Mouse (Mus musculus) stomach, embryonic 16.5 days (tissue): ENCODE data around the gene Fanci. TPM values are rescaled to one million over a fixed set of nuclear protein-coding genes. Genes with fewer than 3 reads are reported as not detected.

Source experiments
- ATAC-seq: fragments of 200-750 bp; cut with Nextera tagmentation; 2 replicates; pipeline ENCODE4 v1.8.0; 2017; ENCODE audit warnings: moderate number of reproducible peaks, moderate TSS enrichment; ENCODE audit not compliant: insufficient read depth, low FRiP score
- H3K27ac ChIP-seq: fragments of 300-500 bp; sonication (generic); 2 replicates; pipeline ENCODE4 v1.5.1; 2014; ENCODE audit warnings: low read length
- H3K27me3 ChIP-seq: fragments of 300-500 bp; sonication (generic); 2 replicates; pipeline ENCODE4 v1.6.1; 2014; ENCODE audit warnings: low read length, control low read depth, mixed read lengths; ENCODE audit not compliant: control insufficient read depth, insufficient read depth
- H3K36me3 ChIP-seq: fragments of 300-500 bp; sonication (generic); 2 replicates; pipeline ENCODE4 v1.6.1; 2014; ENCODE audit warnings: low read length; ENCODE audit not compliant: control insufficient read depth, insufficient read depth
- H3K4me1 ChIP-seq: fragments of 300-500 bp; sonication (generic); 2 replicates; pipeline ENCODE4 v1.6.1; 2014; ENCODE audit warnings: low read length, control low read depth, mixed read lengths; ENCODE audit not compliant: control insufficient read depth, insufficient read depth
- H3K4me2 ChIP-seq: fragments of 300-500 bp; sonication (generic); 2 replicates; pipeline ENCODE4 v1.6.1; 2014; ENCODE audit warnings: low read depth, low read length, mixed read lengths
- H3K4me3 ChIP-seq: fragments of 300-500 bp; sonication (generic); replicated peaks from 2 replicates; pipeline ENCODE4 v1.5.1; 2014; ENCODE audit warnings: mild to moderate bottlenecking, low read length
- H3K9ac ChIP-seq: fragments of 300-500 bp; sonication (generic); 2 replicates; pipeline ENCODE4 v1.6.1; 2014; ENCODE audit warnings: low read length
- H3K9me3 ChIP-seq: fragments of 300-500 bp; sonication (generic); replicated peaks from 2 replicates; pipeline ENCODE4 v1.6.1; 2016; ENCODE audit warnings: low read length, control low read depth; ENCODE audit not compliant: control insufficient read depth
- whole genome bisulfite sequencing: fragments of 180-500 bp; shearing (Covaris S2); extraction: QIAGEN DNeasy Blood & Tissue Kit; methylation state at CpG from one replicate; pipeline ENCODE4 v1.1.7; 2014; 5-methylcytosine and 5-hydroxymethylcytosine counted together
- polyA plus RNA-seq: library from polyadenylated mRNA; unstranded; fragments of >200 nt; fragmentation: Nextera tagmentation; extraction: Ambion mirVana; gene quantifications from 2 replicates; pipeline ENCODE4 v1.2.1, GENCODE M21; 2015

Gene Fanci
- polyA plus RNA-seq, 1 experiment from 2014 or later = 9.0 TPM

DNA sequence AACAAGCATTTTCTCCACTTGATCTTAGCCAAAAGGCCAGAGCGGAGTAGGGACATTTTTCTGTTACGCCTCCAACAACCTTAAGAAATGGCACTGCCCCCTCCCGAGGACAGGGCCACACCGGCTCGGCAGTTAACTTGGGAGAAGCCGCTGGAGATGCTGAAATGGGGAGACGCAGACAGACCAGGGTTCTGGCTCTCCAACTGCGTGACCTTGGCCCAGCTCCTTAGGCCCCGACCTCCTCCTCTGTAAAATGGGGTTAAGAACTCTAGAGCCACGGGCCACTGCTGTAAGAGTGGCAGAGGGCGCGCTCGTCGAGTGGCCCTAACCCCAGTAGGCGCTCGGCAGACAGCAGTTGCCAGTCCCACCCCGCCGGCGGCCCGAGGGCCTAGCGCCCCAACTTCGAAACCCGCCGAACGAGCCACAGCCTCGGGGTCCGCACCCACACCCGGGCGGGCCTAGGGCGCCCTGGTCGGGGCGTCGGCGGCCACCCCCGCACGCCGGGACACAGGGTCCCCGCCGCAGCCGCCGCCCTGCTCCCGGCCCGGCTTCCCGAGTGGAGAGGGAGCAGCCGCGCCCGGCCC, 73.8 kb downstream of the Fanci start:
- WGBS = under 1% methylated on average over 37 of the region's 47 CpGs
- peaks cover 8% of the 10 kb centered on the region; the same call in 1 of the 2 replicates for H3K36me3 ChIP-seq
- H3K4me3 ChIP-seq = peak overlapping the region; percentile 75
- H3K27ac ChIP-seq = peak overlapping the region; percentile 90
- no peaks in the 10 kb centered on the region; the same call in 1 of the 2 replicates for H3K27me3 ChIP-seq
- H3K4me2 ChIP-seq = peak overlapping the region; percentile 73
- ATAC-seq = peak; percentile 39; the same call in 1 of the 2 replicates
- peak overlapping the region; percentile 91 for H3K9ac ChIP-seq
- no peaks in the 10 kb centered on the region for H3K9me3 ChIP-seq
- H3K4me1 ChIP-seq = peaks cover 20% of the 10 kb centered on the region

DNA sequence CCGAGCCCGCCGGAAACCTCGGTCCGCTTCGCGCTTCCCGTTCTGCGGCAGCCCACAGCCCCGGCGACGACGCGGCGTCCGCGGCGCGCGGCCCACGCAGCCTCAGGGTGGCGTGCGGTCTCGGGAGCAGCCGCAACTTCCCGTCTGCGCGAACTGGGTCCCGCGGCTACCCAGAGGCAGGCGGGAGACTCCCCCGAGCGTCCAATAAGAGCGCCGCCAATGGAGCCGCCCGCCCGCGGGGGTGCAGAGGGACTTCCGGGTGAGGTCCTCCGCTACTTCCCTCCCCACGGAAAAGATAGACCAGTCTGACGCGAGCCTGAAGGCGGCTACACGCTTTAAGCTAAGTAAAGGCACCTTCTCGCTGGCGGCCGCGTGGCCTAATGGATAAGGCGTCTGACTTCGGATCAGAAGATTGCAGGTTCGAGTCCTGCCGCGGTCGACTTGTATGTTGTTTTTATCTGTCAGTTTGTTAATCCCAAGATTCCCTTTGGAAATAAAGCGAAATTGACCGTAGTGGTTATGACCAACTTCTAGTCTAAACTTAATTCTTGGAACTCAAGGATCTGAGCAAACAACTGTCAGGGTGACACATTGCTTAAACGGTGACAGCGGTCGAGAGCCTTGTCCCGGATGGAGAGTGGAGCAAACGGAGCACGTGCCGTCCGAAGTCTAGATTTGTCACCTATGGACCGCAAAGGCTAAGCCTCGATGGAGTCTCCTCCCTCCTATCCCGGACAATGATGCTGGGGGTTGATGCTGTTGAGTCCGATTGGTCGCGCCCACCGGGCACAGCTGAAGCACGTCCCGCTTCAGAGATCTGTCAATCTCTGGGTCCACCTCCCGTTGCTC, 74.5 kb downstream of the Fanci start, which contains the start of gene Polg:
Gene Polg (minus strand): TSS at position 310 of the 849 bp plus-strand sequence.
- WGBS = under 1% methylated on average over 76 of the region's 76 CpGs
- Histone ChIP-seq H3K9me3 (no peaks in the 10 kb centered on the region), H3K4me2 (peak within 1 kb of the TSS; percentile 96), H3K27me3 (no peaks in the 10 kb centered on the region; the same call in 1 of the 2 replicates), H3K4me1 (peaks cover 20% of the 10 kb centered on the region), H3K36me3 (0 out of 2 replicates have a peak, but pooled peaks cover 3% of the 10 kb centered on the region), H3K27ac (peak within 1 kb of the TSS; percentile 90), H3K4me3 (peak within 1 kb of the TSS; percentile 75), H3K9ac (peak within 1 kb of the TSS; percentile 91)
- peak; percentile 98 for ATAC-seq

DNA sequence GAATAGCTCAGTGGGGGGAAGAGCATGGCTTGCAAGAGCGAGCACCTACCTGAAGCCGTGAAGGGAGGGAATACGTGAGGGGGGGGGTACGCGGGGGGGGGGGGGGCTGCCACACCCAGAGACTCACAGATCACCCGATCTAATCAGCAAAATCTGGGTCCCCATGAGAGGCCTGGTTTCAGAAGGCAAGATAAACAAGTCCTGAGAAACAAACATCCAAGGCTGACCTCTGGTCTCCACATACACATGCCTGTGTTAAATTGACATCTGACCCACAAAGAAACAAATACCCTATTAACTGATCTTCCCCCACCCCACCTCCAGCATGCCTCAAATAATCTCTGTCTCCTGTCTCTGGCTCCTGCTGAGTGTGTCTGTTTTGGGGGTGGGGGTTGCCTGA, 76.2 kb downstream of the Fanci start:
- Histone ChIP-seq H3K4me1 (peaks cover 20% of the 10 kb centered on the region), H3K9ac (peak overlapping the region; percentile 35), H3K4me3 (peak overlapping the region; percentile 16; the same call in 1 of the 2 replicates)

DNA sequence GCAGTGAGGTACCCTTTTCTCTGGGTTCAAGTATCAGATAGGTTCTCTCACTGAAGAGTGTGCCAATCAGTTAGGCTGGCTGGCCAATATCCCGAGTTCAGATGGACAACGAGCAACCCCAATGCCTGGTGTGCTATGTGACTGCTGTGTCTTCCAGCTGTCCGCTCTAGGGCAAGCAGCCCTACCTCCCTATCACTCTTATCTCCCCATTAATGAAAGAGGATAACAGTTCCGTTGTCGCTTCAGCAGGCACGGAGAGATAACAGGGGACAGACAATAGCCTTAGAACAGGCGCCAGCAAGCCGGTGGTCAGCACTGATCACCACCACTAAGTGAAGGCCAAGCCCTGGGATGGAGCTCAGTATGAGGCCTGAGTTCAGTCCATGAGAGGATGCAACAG, 77.3 kb downstream of the Fanci start:
- Histone ChIP-seq H3K27me3 (no peaks in the 10 kb centered on the region; the same call in 1 of the 2 replicates), H3K36me3 (no peaks in the 10 kb centered on the region), H3K27ac (no peak overlapping the region), H3K9ac (no peak overlapping the region), H3K4me2 (no peak overlapping the region), H3K4me1 (peaks cover 20% of the 10 kb centered on the region), H3K9me3 (no peaks in the 10 kb centered on the region), H3K4me3 (no peak overlapping the region)
- 44% methylated on average over 8 of the region's 8 CpGs for WGBS
- ATAC-seq = no peak

More for the DNA sequence above, 76.2 kb downstream of the Fanci start:
- 5% methylated on average over 6 of the region's 6 CpGs for WGBS
- H3K36me3 ChIP-seq = no peaks in the 10 kb centered on the region
- H3K27ac ChIP-seq = no peak overlapping the region
- ATAC-seq = no peak
- peak overlapping the region; percentile 47 for H3K4me2 ChIP-seq
- H3K27me3 ChIP-seq = no peaks in the 10 kb centered on the region; the same call in 1 of the 2 replicates
- no peaks in the 10 kb centered on the region for H3K9me3 ChIP-seq

DNA sequence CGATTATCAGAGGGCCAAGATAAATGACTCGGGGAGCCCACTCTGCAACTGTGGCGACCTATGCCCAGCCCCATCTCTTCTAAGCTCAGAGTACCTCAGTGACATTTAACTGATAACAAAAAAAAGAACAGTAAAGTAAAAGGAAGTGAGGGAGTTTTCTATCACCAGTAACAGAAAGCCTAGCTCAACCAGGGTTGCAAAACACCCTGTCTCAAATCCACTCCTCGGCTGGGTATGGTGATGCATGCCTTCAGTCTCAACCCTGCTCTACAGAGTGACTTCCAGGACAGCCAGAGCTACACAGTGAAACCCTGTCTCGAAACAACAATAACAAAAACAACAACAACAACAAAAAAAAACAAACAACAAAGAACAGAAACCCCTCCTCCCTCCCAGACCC, 78.0 kb downstream of the Fanci start:
- Histone ChIP-seq H3K27ac (no peak overlapping the region), H3K4me1 (peaks cover 13% of the 10 kb centered on the region), H3K27me3 (no peaks in the 10 kb centered on the region; the same call in 1 of the 2 replicates), H3K4me2 (no peak overlapping the region), H3K36me3 (no peaks in the 10 kb centered on the region), H3K9me3 (no peaks in the 10 kb centered on the region), H3K9ac (no peak overlapping the region), H3K4me3 (no peak overlapping the region)
- 57% methylated on average over 5 of the region's 5 CpGs for WGBS
- no peak for ATAC-seq

DNA sequence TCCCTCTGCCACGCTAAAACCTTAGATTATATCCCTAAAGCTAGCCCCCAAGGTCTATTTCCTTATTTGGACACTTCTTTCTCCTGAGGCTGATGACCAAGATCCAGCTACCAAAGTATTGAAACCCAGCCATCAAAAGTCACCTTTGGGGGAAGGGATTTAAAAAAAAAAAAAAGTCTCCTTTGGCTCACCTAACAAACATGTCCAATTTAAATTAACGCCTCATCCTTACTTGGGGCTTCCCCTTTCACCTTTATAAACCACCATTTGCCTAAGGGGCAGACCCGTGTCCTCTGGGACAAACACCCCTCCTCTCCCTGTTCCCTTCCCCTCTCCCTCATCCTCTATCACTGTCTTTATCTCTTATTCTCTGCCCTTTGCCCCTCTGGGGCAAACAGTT, 79.0 kb downstream of the Fanci start:
- Histone ChIP-seq H3K9ac (no peak overlapping the region), H3K4me3 (no peak overlapping the region), H3K4me2 (no peak overlapping the region), H3K36me3 (no peaks in the 10 kb centered on the region), H3K27me3 (no peaks in the 10 kb centered on the region; the same call in 1 of the 2 replicates), H3K27ac (no peak overlapping the region), H3K4me1 (peaks cover 10% of the 10 kb centered on the region; the same call in 1 of the 2 replicates), H3K9me3 (no peaks in the 10 kb centered on the region)
- no peak for ATAC-seq
- WGBS = 44% methylated on average over 3 of the region's 3 CpGs

DNA sequence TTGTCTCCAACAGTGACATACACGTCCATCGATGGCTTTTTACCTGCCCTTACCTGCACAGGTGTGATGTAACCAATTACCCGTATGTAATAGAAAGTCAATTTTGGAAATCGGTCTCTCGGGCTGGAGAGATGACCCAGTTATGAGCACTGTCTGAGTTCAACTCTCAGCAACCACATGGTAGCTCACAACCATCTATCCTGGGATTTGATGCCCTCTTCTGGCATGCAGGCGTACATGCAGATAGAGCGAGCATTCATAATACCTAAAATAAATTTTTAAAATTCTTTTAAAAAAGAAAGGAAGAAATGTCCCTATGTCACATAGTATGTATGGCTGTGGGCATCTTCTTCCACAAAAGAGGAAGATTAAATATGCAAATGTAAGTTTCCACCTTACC, 79.7 kb downstream of the Fanci start:
- H3K4me1 ChIP-seq = peaks cover 10% of the 10 kb centered on the region; the same call in 1 of the 2 replicates
- no peak overlapping the region for H3K9ac ChIP-seq
- no peak for ATAC-seq
- 58% methylated on average over 7 of the region's 7 CpGs for WGBS
- no peak overlapping the region for H3K4me2 ChIP-seq
- H3K27me3 ChIP-seq = no peaks in the 10 kb centered on the region; the same call in 1 of the 2 replicates
- no peaks in the 10 kb centered on the region for H3K9me3 ChIP-seq
- no peak overlapping the region for H3K27ac ChIP-seq
- no peaks in the 10 kb centered on the region for H3K36me3 ChIP-seq
- H3K4me3 ChIP-seq = no peak overlapping the region

DNA sequence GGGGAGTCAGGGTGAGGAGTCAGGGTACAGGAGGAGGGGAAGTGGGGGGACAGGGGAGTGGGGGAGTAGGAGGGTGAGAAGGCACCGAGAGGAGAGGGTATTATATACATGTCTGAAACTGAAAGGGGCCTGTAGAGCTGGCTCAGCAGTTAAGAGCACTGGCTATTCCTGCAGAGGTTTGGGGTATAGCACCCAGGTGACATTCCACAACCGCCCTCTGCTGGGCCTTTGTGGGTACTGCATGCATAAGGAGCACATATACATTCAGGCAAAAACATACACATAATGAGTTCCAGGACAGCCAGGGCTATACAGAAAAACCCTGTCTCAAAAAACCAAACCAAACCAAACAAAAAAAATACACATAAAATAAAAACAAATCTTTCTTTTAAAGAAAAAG, 81.1 kb downstream of the Fanci start:
- ATAC-seq = no peak
- H3K4me2 ChIP-seq = no peak overlapping the region
- no peak overlapping the region for H3K4me3 ChIP-seq
- WGBS = 57% methylated on average over 2 of the region's 2 CpGs
- H3K9ac ChIP-seq = no peak overlapping the region
- no peaks in the 10 kb centered on the region for H3K9me3 ChIP-seq
- H3K36me3 ChIP-seq = no peaks in the 10 kb centered on the region
- peaks cover under 1% of the 10 kb centered on the region; the same call in 1 of the 2 replicates for H3K4me1 ChIP-seq
- H3K27me3 ChIP-seq = no peaks in the 10 kb centered on the region; the same call in 1 of the 2 replicates
- H3K27ac ChIP-seq = no peak overlapping the region
